Mouse (Mus musculus) embryonic stem cell, embryonic (primary cell): ENCODE data around the gene Rtcb.

Source experiments
- CTCF ChIA-PET, 4 experiments: fragments of 300-600 bp in 2 of 4; fragments of 350-600 bp in 2 of 4; sonication (Branson Sonifier 250); formaldehyde crosslinking; loops; one replicate each; lab custom pipeline; 2022; ENCODE audit warnings: inconsistent platforms in 2 of 4; lab: Charles Lee
- POLR2A ChIA-PET, 4 experiments: fragments of 300-600 bp in 2 of 4; fragments of 350-600 bp in 2 of 4; sonication (Branson Sonifier 250); formaldehyde crosslinking; loops; one replicate each; lab custom pipeline; 2022; ENCODE audit warnings: antibody characterized with exemption in 4 of 4, inconsistent platforms in 1 of 4; lab: Charles Lee

Gene Rtcb

GRCm38 (mm10) chr10:85957464-85957950 is at the start of gene Rtcb:
Rtcb (minus strand) TSS chr10:85957823.
- CTCF ChIA-PET = interaction anchor here in 3 of 4 experiments (0.6 to 1.3 kb wide), 10 partner anchors 10 to 541 kb away, joined by 3 to 6 read pairs (median 3); partner anchors contain the start of gene Fbxo7 (in 3 of the 3)
- POLR2A ChIA-PET = interaction anchor here in 2 of 4 experiments (0.6 to 1.4 kb wide), 15 partner anchors 10 to 747 kb away, joined by 3 to 5 read pairs (median 3); partner anchors contain the start of genes Fbxo7 (in 1 of the 2) and Prdm4 (in 1 of the 2)

DNA sequence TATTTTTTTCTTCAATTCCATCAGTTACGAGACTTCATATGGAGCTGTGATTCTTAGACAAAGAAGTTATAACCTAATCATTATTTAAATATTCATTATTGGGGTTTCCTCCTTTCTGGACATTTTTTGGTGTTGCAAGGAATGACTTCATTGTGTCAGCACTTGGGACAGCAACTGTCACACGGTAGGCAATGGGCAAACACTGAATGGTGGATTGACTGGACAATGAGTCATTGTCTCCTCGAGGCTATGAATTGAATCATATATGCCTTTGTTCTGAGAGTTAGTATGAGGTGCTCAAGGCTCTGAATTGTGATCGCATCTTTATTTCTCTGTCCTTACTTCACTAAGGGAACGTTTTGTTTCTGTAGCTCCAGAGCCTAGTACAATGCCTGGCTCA is 48.8 kb upstream of the Rtcb start:
- ChIA-PET CTCF (no interaction called here), POLR2A (no interaction called here)

GRCm38 (mm10) chr10:86000447-86000846 is 42.8 kb upstream of the Rtcb start:
- CTCF ChIA-PET = no interaction called here
- POLR2A ChIA-PET = no interaction called here

DNA sequence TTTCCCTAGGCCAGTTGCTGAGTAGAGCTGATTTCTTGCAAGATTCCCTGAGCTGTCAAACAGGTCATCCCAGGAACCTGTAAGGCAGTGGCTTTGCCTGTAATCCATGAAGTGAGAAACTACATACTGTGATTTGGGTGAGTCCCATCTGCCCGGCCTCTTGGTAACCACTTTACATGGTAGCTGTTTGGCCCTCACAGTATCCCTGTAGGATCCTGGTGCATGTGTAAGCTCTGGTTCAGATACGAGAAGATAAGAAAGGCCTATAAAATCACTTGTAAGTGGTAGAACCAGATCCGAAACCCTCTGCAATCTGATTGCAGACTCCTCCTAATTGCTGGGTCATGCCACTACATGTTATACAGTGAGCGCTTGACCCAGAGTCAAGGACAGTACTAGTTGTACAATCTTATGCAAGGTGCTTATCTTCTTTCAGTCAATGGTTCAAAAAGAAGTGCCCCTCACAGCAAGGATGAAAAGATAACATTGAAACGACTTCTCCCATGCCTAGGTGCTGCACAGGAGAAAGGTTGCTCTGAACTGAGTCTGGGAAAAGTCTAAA is 37.0 kb upstream of the Rtcb start:
- ChIA-PET POLR2A (no interaction called here), CTCF (interaction anchor here in 1 of 4 experiments (1.7 kb wide), 1 partner anchor 26 kb away, joined by 5 read pairs; no protein-coding TSS in a partner anchor)

GRCm38 (mm10) chr10:85993836-85994235 is 36.2 kb upstream of the Rtcb start:
- ChIA-PET CTCF (interaction anchor here in 1 of 4 experiments (1.7 kb wide), 1 partner anchor 26 kb away, joined by 5 read pairs; no protein-coding TSS in a partner anchor), POLR2A (no interaction called here)

GRCm38 (mm10) chr10:85992412-85992811 is 34.8 kb upstream of the Rtcb start:
- ChIA-PET CTCF (interaction anchor here in 1 of 4 experiments (0.7 kb wide), 1 partner anchor 533 kb away, joined by 4 read pairs; no protein-coding TSS in a partner anchor), POLR2A (no interaction called here)

- CTCF ChIA-PET = interaction anchor here in 1 of 4 experiments (1.0 kb wide), 1 partner anchor 22 kb away, joined by 3 read pairs; no protein-coding TSS in a partner anchor
- POLR2A ChIA-PET = no interaction called here
These were observed 31.9 kb upstream of the Rtcb start for GRCm38 (mm10) chr10:85989412-85990115.

DNA sequence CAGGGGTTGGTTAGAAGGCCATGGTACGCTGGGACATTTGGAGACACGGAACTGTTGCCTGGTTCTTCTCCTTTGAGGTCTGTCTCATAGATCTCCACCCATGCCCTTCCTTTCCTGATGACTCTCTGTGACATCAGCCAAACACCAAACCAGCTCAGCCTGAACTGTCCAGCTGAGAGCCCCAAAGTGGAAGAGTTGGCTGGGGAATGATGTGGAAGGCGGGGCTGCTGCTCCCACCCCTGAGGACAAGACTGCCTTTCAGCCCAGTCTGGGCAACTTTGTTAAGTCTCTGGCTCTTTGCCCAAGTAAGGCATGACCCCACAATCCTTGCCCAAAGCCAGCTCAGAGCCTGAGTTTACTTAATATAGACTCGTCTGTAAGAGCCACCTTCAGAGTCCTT is 15.3 kb upstream of the Rtcb start:
- CTCF ChIA-PET = interaction anchor here in 1 of 4 experiments (0.6 kb wide), 1 partner anchor 118 kb away, joined by 3 read pairs; no protein-coding TSS in a partner anchor

GRCm38 (mm10) chr10:85971826-85972225 is 14.2 kb upstream of the Rtcb start:
- CTCF ChIA-PET = interaction anchor here in 1 of 4 experiments (0.6 kb wide), 1 partner anchor 262 kb away, joined by 3 read pairs; no protein-coding TSS in a partner anchor
- POLR2A ChIA-PET = interaction anchor here in 1 of 4 experiments (1.0 kb wide), 1 partner anchor 15 kb away, joined by 4 read pairs; the partner anchor contains the start of gene Rtcb

More for the DNA sequence above, 15.3 kb upstream of the Rtcb start:
- POLR2A ChIA-PET = interaction anchor here in 1 of 4 experiments (0.9 to 1.0 kb wide), 2 partner anchors 16 to 42 kb away, joined by 4 read pairs; partner anchors contain the start of gene Rtcb

GRCm38 (mm10) chr10:85969894-85970620 is 12.4 kb upstream of the Rtcb start:
- ChIA-PET POLR2A (interaction anchor here in 3 of 4 experiments (0.6 to 0.9 kb wide), 4 partner anchors 52 to 352 kb away, joined by 3 to 5 read pairs (median 4); partner anchors contain the start of gene Fbxo7 (in 1 of the 3)), CTCF (interaction anchor here in 3 of 4 experiments (0.5 to 1.0 kb wide), 6 partner anchors 71 to 1146 kb away, joined by 3 to 5 read pairs (median 4); no protein-coding TSS in a partner anchor)

GRCm38 (mm10) chr10:85968731-85969130 is 11.1 kb upstream of the Rtcb start:
- ChIA-PET POLR2A (no interaction called here), CTCF (interaction anchor here (0.6 to 1.9 kb wide), 24 partner anchors 11 to 1228 kb away, joined by 3 to 20 read pairs (median 4); partner anchors contain the start of genes Fbxo7 (in 2 of the 4), Rtcb (in 1 of the 4) and Syn3 (in 1 of the 4))

DNA sequence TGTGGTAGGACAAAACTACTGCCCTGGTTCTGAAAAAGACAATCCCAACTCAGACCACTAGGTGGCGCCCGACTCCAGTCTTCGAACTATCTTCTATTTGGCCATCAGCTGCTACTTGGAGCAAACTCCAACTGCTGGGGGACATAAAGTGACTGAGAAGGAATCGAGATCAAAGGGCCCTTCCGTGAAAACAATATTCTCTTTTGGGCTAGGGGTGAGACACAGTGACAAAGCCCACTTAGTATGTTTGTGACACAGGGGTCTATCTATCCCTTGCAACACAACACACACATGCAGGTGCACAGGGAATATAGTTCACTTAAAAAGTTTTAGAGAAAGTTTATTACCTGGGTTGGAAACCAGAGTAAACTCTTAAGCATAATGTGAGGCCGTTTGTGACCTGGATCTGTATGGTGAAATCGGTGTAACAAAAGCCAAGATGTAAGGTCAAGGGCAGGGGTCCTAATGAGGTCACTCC is 10.6 kb upstream of the Rtcb start:
- CTCF ChIA-PET = interaction anchor here (0.6 to 1.9 kb wide), 27 partner anchors 10 to 530 kb away, joined by 3 to 20 read pairs (median 3); partner anchors contain the start of genes Fbxo7 (in 2 of the 4), Rtcb (in 2 of the 4) and Syn3 (in 1 of the 4)
- POLR2A ChIA-PET = interaction anchor here in 1 of 4 experiments (0.6 kb wide), 1 partner anchor 581 kb away, joined by 3 read pairs; the partner anchor contains the start of gene Btbd11

DNA sequence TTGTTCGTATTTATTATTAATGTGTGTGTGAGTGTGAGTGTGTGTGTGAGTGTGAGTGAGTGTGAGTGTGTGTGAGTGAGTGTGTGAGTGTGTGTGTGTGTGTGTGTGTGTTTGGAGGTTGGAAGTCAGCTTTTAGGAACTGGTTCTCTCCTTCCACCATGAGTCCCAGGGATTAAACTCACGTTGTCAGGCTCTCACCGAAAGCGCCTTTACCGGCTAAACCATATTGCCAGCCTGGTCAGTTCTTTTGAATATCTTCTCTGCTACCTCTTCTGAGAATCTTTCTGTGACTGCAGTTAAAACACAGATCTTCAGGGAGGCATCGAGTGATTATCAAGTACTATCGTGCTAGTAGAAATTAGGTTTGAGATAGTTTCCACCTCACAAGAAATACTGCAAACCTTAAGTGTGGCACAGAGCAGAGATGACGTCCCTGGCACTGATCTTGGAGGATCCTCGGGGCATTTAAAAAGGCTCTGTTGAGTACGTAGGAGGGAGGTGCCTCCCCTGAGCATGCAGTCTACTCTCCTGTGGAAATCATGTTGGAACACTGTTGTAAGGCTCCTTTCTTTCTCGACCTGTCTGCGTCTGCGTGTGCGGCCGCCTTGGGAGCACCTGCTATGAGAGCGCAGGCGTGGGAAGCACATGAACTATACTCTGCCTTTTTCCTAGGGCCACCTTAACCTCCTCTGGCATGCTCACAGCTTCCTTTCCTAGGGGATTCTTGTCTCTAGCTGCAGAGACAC is 10.0 kb upstream of the Rtcb start:
- ChIA-PET POLR2A (interaction anchor here in 1 of 4 experiments (0.6 kb wide), 1 partner anchor 581 kb away, joined by 3 read pairs; the partner anchor contains the start of gene Btbd11), CTCF (interaction anchor here (0.6 to 1.9 kb wide), 24 partner anchors 10 to 531 kb away, joined by 3 to 20 read pairs (median 3); partner anchors contain the start of genes Fbxo7 (in 2 of the 4), Rtcb (in 2 of the 4) and Syn3 (in 1 of the 4))

DNA sequence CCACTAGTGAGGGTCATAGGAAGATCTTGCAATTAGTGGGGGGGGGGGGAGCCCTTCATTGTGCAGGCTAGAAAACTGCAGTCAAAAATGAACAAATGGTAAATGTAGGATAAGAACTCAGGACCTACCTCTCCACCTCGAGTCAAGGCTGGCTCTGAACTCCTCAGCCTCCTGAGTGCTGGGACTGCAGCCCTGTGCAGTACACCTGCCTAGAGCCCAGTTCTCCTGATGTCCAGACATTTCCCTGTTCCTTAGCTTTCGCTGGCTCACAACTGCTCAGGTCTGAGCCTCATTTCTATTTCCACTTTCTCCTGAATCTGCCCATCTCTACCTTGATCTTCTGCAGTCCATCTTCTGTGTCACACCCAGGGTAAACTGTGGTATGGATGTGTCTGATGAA is 8.9 kb upstream of the Rtcb start:
- CTCF ChIA-PET = no interaction called here
- POLR2A ChIA-PET = no interaction called here

DNA sequence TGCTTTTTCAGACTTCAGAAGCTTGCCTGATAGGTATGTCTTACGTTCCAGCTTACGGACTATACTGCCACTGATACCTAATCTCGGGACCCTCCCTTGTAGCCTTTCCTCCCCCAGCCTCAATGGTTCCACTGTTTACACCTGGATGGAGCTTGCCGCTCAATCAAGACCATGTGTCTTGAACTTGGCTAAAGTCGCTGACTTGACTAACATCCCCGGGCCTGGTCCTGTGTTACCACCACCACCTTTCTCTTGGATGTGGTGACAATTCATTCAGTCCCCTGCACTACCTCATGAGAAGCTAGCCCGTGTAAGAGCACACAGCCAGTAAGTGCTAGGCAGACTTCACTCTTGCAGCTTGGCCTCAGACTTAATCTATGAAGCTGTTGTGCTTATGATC is 6.7 kb upstream of the Rtcb start:
- POLR2A ChIA-PET = interaction anchor here in 1 of 4 experiments (1.1 kb wide), 1 partner anchor 500 kb away, joined by 3 read pairs; no protein-coding TSS in a partner anchor
- CTCF ChIA-PET = interaction anchor here in 1 of 4 experiments (0.6 kb wide), 1 partner anchor 676 kb away, joined by 3 read pairs; no protein-coding TSS in a partner anchor

DNA sequence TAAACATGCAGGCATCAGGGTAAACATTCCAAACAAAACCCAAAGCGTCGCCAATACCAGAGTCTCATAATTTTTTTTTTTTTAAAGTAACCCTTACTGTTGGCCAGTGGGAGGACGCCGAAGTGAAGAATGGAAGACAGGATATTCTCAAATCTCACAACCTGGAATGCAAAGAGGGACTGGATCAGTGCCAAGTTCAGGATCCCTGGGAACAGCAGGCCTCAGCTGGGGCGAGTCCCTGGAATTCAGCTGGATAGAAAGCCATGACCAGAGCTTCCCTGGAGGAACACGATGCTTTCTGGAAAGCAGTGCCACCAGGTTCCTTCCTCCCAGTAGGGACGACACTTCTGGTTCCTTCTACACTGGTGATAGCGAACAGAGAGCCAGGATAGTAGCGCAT is 5.3 kb upstream of the Rtcb start:
- CTCF ChIA-PET = no interaction called here

More for the DNA sequence above, 5.3 kb upstream of the Rtcb start:
- POLR2A ChIA-PET = no interaction called here
